Mouse (Mus musculus): ENCODE measurements around the gene Ggcx.
"Not testable (repeated sequence)": the region's sequence is repeated elsewhere in the genome, so short reads cannot be mapped to it uniquely, and the experiment has no call there.

Gene Ggcx

GRCm38 (mm10) chr6:72430989-72431921, 17.1 kb downstream of the Ggcx start:
- no peak for DNase-seq

GRCm38 (mm10) chr6:72432153-72432552, 18.0 kb downstream of the Ggcx start:
- DNase-seq, result no peak

DNA sequence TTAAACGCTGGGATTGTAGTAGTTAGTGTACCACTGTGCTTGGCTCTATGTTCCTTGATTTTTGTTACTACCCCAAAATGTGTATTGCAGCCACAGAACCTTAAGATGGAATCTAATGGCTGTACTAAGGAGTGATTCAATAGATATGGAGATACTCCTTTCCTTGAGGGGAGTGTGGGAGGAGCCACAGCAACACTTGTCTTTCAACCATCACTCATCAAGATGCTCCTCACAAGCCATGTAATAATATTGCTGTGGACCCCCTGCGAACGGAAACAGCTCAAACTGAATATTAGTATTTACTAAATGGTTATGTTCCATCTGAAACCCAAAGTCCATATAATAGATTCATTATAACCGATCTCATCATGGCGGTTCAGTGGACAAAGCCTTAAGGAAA, 24.1 kb downstream of the Ggcx start:
- no peak for DNase-seq

DNA sequence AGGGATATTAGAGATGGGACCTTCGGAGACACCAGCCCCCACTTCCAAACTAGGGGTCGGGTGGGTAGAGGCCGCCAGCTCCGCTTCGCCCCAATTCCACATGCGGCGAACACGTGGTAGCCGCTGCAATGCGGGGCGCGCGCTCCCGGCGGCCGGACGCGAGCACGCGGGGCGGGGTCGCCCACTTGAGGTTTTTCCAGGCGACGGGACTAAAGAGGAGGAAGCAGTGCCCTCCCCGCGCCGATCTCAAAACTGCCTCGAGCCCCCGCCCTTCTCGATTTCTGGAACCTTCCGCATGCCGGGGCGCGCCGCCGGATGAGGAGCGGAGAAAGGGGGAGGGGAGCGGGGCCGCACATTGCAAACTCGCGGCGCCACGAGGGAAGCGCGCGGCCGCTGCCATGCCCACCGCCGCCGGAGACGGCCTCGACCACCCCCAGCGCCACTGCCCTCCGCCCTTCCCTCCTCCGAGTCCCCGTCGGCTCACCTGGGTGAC, 24.8 kb downstream of the Ggcx start:
- peak; percentile 94 for DNase-seq

DNA sequence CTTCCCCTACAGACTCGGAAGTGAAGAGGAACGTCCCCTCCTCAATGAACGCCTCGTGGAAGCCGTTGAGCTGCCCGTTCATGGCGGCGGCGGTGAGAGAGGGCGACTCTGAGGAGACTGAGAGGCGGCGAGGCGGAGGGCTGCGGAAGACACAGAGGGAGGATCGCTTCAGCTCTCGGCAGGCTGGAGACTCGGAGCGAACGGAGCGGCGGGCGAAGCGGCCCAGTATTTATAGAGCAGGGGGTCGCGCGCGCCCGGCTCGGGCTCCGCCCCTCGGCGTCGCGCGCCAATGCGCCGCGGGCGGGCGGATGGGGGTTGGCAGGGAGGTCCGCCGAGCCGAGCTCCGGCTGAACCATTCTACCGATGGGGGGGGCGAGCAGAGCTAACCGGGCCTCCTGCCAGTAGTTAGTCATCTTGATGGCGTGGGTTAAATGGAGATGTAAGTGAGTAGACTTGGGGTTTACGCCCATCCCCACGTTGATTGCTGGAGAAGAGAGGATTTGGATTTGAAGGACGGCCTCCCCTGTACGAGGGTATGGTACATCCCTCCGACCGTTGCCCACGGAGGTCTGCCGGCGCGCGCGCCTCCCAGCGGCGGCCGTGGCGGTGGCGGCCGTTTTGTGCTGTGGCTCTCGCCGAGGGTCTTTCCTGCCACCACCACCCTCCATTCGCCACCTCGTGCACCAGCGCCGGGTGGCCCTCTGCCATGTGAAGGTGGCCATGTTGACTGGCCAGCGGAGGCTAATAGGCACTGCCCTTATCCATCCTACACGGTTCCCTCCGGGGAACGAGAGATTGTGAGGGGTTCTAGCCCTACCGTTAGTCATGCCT, 25.5 kb downstream of the Ggcx start, which contains the start of gene Mat2a:
Gene Mat2a, minus strand, starts transcription at position 204 of the 831 bp plus-strand sequence.
- DNase-seq, result peak; percentile 95

- no peak for DNase-seq
Observed at GRCm38 (mm10) chr6:72440186-72440990, 26.3 kb downstream of the Ggcx start.

- DNase-seq, result no peak
Observed at GRCm38 (mm10) chr6:72442921-72443604, 29.0 kb downstream of the Ggcx start.

DNA sequence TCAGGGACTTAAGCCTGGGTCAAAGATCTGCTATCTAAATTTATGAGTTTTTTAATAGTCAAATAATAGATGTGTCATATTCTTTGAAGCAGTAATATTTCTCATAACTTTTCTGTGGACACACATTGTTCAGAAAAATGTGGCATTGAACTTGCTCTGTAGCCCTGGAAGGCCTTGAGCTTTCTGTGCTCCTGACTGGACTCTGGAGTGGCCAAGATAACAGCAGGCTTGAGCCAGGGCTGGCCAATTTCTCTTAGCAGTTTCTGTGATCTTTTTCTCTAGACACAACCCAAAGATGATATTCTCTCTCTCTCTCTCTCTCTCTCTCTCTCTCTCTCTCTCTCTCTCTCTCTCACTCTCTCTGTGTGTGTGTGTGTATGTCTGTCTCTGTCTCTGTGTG, 30.9 kb downstream of the Ggcx start:
- DNase-seq, result no peak

GRCm38 (mm10) chr6:72447487-72447886, 33.4 kb downstream of the Ggcx start:
- DNase-seq, result no peak

GRCm38 (mm10) chr6:72451778-72452177, 37.7 kb downstream of the Ggcx start:
- DNase-seq, result not testable (repeated sequence)

GRCm38 (mm10) chr6:72452329-72452728, 38.2 kb downstream of the Ggcx start:
- DNase-seq, result no peak

DNA sequence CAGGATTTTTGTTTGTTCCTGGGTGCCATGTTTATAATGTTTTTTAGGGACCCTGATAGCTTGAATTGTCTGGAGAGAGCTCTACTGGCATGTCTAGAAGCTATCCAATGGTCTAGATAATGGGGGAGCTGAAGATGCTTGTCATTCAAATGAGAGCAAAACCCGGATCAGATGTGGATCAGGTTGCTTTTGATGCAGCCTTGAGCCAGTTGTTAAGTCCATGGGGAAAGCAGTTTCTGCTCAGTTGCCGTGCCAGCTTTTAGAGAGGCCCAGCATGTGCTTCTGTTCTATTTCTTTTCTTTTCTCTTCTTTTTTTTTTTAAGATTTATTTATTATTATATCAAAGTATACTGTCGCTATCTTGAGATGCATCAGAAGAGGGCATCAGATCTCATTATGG, 39.5 kb downstream of the Ggcx start:
- DNase-seq, result no peak

GRCm38 (mm10) chr6:72454072-72454746, 40.1 kb downstream of the Ggcx start:
- DNase-seq, result no peak

DNA sequence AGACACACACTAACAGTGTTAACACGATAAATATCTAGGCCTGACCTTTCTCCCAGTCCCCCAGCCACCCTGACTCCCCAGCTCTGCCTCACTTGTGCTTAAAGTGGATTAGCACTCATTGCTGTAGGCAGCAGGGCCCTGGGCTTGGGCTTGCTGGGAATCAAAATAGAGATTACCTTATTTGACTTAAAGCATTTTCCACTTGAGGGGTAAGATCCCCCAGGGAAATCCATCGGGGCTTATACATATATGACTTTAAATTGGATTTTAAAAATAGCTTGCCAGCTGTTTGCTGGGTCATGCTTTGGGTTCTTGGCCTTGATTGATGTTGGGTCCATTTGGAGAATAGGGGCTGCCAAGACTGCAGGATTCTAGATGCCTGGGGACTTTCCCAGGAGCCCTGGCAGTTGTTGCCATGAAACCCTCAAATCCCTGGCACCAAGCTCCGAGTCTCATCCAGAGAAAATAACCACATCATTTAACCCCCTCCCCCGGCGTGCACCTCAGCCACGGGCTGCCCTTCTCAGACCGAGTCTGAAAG, 40.8 kb downstream of the Ggcx start:
- no peak for DNase-seq

- DNase-seq, result no peak
Observed at GRCm38 (mm10) chr6:72456567-72456966, 42.5 kb downstream of the Ggcx start.

DNA sequence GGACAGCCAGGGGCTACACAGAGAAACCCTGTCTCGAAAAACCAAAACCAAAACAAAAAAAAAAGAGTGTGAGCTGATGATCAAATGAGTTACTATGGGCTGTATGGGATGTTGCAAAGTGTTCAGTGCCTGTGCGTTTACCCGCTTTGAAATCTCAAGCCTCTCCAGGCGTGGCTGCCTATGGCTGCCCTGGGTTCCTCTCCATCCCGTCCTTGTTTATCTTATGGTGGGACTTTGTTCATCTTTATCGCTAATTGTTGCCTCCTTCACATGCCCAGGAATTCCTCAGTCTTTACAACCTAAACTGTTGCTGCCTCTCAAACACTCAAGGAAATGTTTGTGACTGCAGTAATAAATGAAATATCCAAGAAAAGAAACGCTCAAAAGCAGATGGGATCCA, 44.3 kb downstream of the Ggcx start:
- no peak for DNase-seq

DNA sequence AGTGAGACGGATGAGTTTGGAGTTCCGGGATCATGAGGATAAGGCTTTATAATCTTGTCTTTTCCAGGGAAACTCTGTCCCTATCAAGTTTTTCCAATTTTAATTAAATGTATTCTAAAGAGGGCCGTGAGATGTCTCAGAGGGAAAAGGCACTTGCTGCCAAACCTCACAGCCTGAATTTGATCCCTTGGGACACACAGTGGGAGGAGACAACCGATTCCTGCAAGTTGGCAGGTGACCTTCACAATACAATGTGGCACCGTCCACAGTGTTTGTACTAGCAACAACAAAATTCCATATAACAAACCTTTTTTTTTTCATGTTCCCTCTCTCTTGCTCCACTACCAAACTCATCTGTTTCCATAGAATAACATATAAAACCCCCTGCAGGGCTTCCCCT, 44.8 kb downstream of the Ggcx start:
- no peak for DNase-seq

DNA sequence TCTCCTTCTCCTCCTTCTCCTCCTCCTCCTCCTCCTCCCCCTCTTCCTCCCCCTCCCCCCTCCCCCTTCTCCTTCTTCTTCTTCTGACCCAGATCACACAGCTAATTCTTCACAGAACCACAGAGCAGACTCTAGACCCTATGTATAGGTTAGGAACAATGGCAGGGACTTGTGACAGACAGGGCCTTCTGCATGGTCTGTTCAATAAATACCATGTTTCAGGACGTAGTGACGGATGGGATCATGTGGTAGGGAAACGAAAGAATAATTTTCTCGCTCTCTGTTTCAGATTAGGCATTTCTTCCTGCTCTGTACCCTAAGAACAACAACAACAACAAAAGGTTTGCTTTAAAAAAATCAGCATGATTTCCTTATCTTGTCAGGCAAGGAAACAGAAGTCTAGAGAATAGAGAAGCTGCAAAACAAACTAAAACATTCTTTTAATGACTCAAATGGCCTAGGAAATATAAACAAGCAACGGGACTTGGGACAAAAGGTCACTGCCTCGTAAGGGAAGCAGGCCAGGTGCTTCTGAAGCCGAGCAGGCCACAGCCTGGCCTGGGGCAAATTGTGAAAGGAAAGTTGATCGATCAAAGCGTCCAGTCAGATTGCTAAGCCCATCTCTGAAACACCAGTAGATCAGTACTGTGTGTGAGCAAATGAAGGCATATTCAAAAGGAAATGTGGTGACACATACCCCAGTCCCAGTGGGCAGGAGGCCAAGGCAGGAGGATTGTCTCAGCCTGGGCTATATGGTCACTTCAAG, 46.1 kb downstream of the Ggcx start:
- DNase-seq, result peak; percentile 55

GRCm38 (mm10) chr6:72462550-72463257, 48.6 kb downstream of the Ggcx start:
- not testable (repeated sequence) for DNase-seq

Measured in kidney, postnatal 10 days (tissue).